Mouse (Mus musculus) retina, adult 2 months (tissue): ENCODE measurements around the gene Pigc.

Source experiments
- DNase-seq: peaks from one replicate; pipeline ENCODE4 v3.0.0-alpha.2; 2012; ENCODE audit warnings: low read depth, low spot score

Gene Pigc

GRCm38 (mm10) chr1:162008208-162008607, 39.2 kb downstream of the Pigc start:
- no peak for DNase-seq

- no peak for DNase-seq
Observed at GRCm38 (mm10) chr1:162008631-162009067, 39.7 kb downstream of the Pigc start.

- no peak for DNase-seq
Observed at GRCm38 (mm10) chr1:162009086-162009485, 40.1 kb downstream of the Pigc start.

GRCm38 (mm10) chr1:162011523-162012245, 42.7 kb downstream of the Pigc start:
- DNase-seq, result no peak

GRCm38 (mm10) chr1:162013561-162013960, 44.6 kb downstream of the Pigc start:
- no peak for DNase-seq

GRCm38 (mm10) chr1:162015247-162015862, 46.4 kb downstream of the Pigc start:
- DNase-seq, result no peak

- no peak for DNase-seq
Observed at GRCm38 (mm10) chr1:162016982-162017381, 48.0 kb downstream of the Pigc start.

- DNase-seq, result no peak
Observed at GRCm38 (mm10) chr1:162017975-162018600, 49.1 kb downstream of the Pigc start.

GRCm38 (mm10) chr1:162018601-162018977, 49.6 kb downstream of the Pigc start:
- DNase-seq, result no peak

GRCm38 (mm10) chr1:162020303-162020731, 51.3 kb downstream of the Pigc start:
- no peak for DNase-seq

GRCm38 (mm10) chr1:162020766-162021165, 51.8 kb downstream of the Pigc start:
- DNase-seq, result no peak
